11 mouse cellular contexts compared by ENCODE assay signal in the genomic region with DNA sequence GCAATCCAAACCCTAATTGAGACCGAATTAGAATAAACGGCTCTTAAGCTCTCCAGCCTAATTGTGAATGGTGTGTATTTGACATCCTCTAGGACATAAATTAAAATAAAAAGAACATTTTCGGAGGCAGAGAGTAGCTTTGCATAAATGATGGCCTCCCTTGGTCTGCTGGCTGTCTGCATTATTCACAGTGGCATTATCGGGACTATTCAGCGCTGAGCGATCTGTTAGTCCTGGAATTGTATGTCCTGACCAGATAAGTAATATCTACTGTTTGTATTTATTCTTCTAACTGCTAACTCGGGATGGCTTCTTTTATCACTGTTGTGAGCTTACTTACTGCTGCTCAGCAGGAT.
DNase-seq lines count a peak whose midpoint lies in the region; ATAC-seq and TF ChIP-seq lines count a peak whose summit lies in the region.
"Had no signal": no experiment of that assay in that cellular context is flagged by ENCODE, and none has a peak within 500 bp of the region (broad histone marks: within the 10 kb centered on the region; RNA-seq: fewer than 3 reads in every experiment).

No protein-coding gene starts in this region.

- no peak overlapping the region for H3K4me3 ChIP-seq in heart, embryonic 15.5 days
- no peak overlapping the region for H3K4me3 ChIP-seq in heart, adult 2 months
- peak overlapping the region; percentile 6; the same call in 1 of the 2 replicates for H3K4me3 ChIP-seq in forebrain, embryonic 11.5 days (ENCODE audit: low read depth, low read length)
- H3K4me3 ChIP-seq in liver, embryonic 16.5 days (ENCODE audit: low read depth, low read length), result no peak overlapping the region
- H3K4me3 ChIP-seq: megakaryocyte, embryonic 14.5 days had no signal

- peak overlapping the region; percentile 38 for H3K4me2 ChIP-seq in heart, embryonic 15.5 days
- peak overlapping the region; percentile 51 for H3K4me2 ChIP-seq in forebrain, embryonic 11.5 days (ENCODE audit: low read depth, low read length, severe bottlenecking)
- no peak overlapping the region for H3K4me2 ChIP-seq in liver, embryonic 16.5 days (ENCODE audit: low read depth, low read length)

- no peaks in the 10 kb centered on the region for H3K79me2 ChIP-seq in heart, adult 2 months (replicated peaks; ENCODE audit: control insufficient read depth, insufficient read depth, low read length)

- H3K4me1 ChIP-seq in heart, embryonic 15.5 days (replicated peaks), result no peaks in the 10 kb centered on the region
- no peaks in the 10 kb centered on the region for H3K4me1 ChIP-seq in heart, adult 2 months (ENCODE audit: control insufficient read depth, insufficient read depth, low read length)
- 0 out of 2 replicates have a peak, but pooled peaks cover 7% of the 10 kb centered on the region for H3K4me1 ChIP-seq in forebrain, embryonic 11.5 days (replicated peaks; ENCODE audit: control insufficient read depth, insufficient read depth, low read length)
- no peaks in the 10 kb centered on the region for H3K4me1 ChIP-seq in liver, embryonic 16.5 days (ENCODE audit: control insufficient read depth, low read depth, low read length)
- H3K4me1 ChIP-seq: megakaryocyte, embryonic 14.5 days had no signal

- WGBS in heart, embryonic 15.5 days, result 11% methylated on average over 7 of the region's 7 CpGs
- WGBS in heart, adult 2 months, result 12% methylated on average over 7 of the region's 7 CpGs
- WGBS in forebrain, embryonic 11.5 days, result 6% methylated on average over 7 of the region's 7 CpGs
- 15% methylated on average over 7 of the region's 7 CpGs for WGBS in liver, embryonic 16.5 days (ENCODE audit: insufficient replicate concordance)

- no peak for TF ChIP-seq CTCF in heart, adult 2 months (IDR thresholded peaks at IDR 0.05)

- TF ChIP-seq POLR2A in heart, adult 2 months (IDR thresholded peaks at IDR 0.05; ENCODE audit: insufficient read depth, low read depth, low read length), result no peak

- ATAC-seq in heart, embryonic 15.5 days (replicated peaks; ENCODE audit: insufficient number of reproducible peaks, insufficient read depth, low FRiP score, low read depth), result no peak
- peak; percentile 55 for ATAC-seq in forebrain, embryonic 11.5 days (replicated peaks; ENCODE audit: low FRiP score)
- ATAC-seq in liver, embryonic 16.5 days (ENCODE audit: low read depth), result peak; percentile 51
- no peak for ATAC-seq in activated CD4-positive, CD25-positive, alpha-beta regulatory T cell, adult 4 months

- H3K36me3 ChIP-seq in heart, embryonic 15.5 days, result no peaks in the 10 kb centered on the region
- no peaks in the 10 kb centered on the region for H3K36me3 ChIP-seq in heart, adult 2 months (ENCODE audit: control insufficient read depth, insufficient read depth, low read length)
- no peaks in the 10 kb centered on the region for H3K36me3 ChIP-seq in forebrain, embryonic 11.5 days (ENCODE audit: control insufficient read depth, insufficient read depth, low read length)
- no peaks in the 10 kb centered on the region for H3K36me3 ChIP-seq in liver, embryonic 16.5 days (ENCODE audit: control insufficient read depth, insufficient read depth)

- DNase-seq in heart, adult 2 months, result no peak
- peak; percentile 6 for DNase-seq in Muller cell, postnatal 12 days (ENCODE audit: inconsistent ontology term)
- no peak for DNase-seq in forebrain, embryonic 11.5 days (ENCODE audit: low spot score)
- DNase-seq in adrenal gland, adult 8-10 months, result no peak
- no peak for DNase-seq in spleen, adult 18-20 months
- DNase-seq: gastrocnemius, postnatal 36 days; right cerebral cortex, postnatal 14 days had no signal

- no peak overlapping the region for H3K9ac ChIP-seq in heart, embryonic 15.5 days
- no peak overlapping the region for H3K9ac ChIP-seq in heart, adult 2 months (ENCODE audit: low read depth, low read length)
- no peak overlapping the region; the same call in 1 of the 2 replicates for H3K9ac ChIP-seq in forebrain, embryonic 11.5 days (ENCODE audit: low read length)
- H3K9ac ChIP-seq in liver, embryonic 16.5 days (ENCODE audit: low read depth, low read length), result no peak overlapping the region

- intact Hi-C loops in heart, adult 2 months (cut with DNase I), result no loop called here

- H3K9me3 ChIP-seq in heart, embryonic 15.5 days (replicated peaks), result no peaks in the 10 kb centered on the region
- H3K9me3 ChIP-seq in forebrain, embryonic 11.5 days (ENCODE audit: control insufficient read depth, low read length), result no peaks in the 10 kb centered on the region
- no peaks in the 10 kb centered on the region for H3K9me3 ChIP-seq in liver, embryonic 16.5 days (replicated peaks; ENCODE audit: control insufficient read depth, low read length)
- H3K9me3 ChIP-seq: megakaryocyte, embryonic 14.5 days had no signal

- no peak for TF ChIP-seq EP300 in heart, adult 2 months (IDR thresholded peaks at IDR 0.05; ENCODE audit: insufficient read depth, low read depth, low read length)

- H3K27me3 ChIP-seq in heart, embryonic 15.5 days, result no peaks in the 10 kb centered on the region
- no peaks in the 10 kb centered on the region for H3K27me3 ChIP-seq in heart, adult 2 months (ENCODE audit: control insufficient read depth, insufficient read depth, low read length)
- H3K27me3 ChIP-seq in forebrain, embryonic 11.5 days (ENCODE audit: control insufficient read depth, insufficient read depth, low read length), result peaks cover 3% of the 10 kb centered on the region
- H3K27me3 ChIP-seq in liver, embryonic 16.5 days (ENCODE audit: control insufficient read depth, insufficient read depth, low read depth, low read length), result no peaks in the 10 kb centered on the region

- H3K27ac ChIP-seq in heart, embryonic 15.5 days, result no peak overlapping the region
- H3K27ac ChIP-seq in heart, adult 2 months, result no peak overlapping the region
- H3K27ac ChIP-seq in forebrain, embryonic 11.5 days (ENCODE audit: low read depth, low read length), result no peak overlapping the region
- H3K27ac ChIP-seq in liver, embryonic 16.5 days (ENCODE audit: low read length), result no peak overlapping the region

Comparison
In these comparisons a context has a peak if more than half of its experiments do, and no peak if none do; other contexts are left out.
1. ATAC-seq: peak in forebrain, embryonic 11.5 days (single experiment) and liver, embryonic 16.5 days (single experiment); none in heart, embryonic 15.5 days (single experiment) and activated CD4-positive, CD25-positive, alpha-beta regulatory T cell, adult 4 months (single experiment).